Mouse (Mus musculus): ENCODE results near the gene Mlxipl. TPM values are rescaled to one million over a fixed set of nuclear protein-coding genes. Genes with fewer than 3 reads are reported as not detected.
"Not testable (repeated sequence)": the region's sequence is repeated elsewhere in the genome, so short reads cannot be mapped to it uniquely, and the experiment has no call there.

The Mlxipl gene
- total and polyA plus RNA-seq, 3 experiments = not detected

GRCm38 (mm10) chr5:135063629-135064381 lies 25.9 kb upstream of the Mlxipl start, which contains the start of gene Dnajc30 (continued):
- TF ChIP-seq E2F4 (IDR thresholded peaks at IDR 0.05; ENCODE audit: borderline replicate concordance, low read depth, low read length) = no peak
- no peak for TF ChIP-seq CHD1 (IDR thresholded peaks at IDR 0.05; ENCODE audit: low read depth, low read length)
- peak; percentile 97 for TF ChIP-seq SIN3A (IDR thresholded peaks at IDR 0.05; ENCODE audit: low read length)
- TF ChIP-seq USF2 (IDR thresholded peaks at IDR 0.05; ENCODE audit: borderline replicate concordance in 1 of 2, insufficient read depth in 1 of 2, low read depth in 1 of 2, low read length in 2 of 2) = no peak
- TF ChIP-seq EP300 (IDR thresholded peaks at IDR 0.05; ENCODE audit: low read depth in 1 of 2, low read length in 2 of 2) = no peak
- TF ChIP-seq ETS1 (IDR thresholded peaks at IDR 0.05; ENCODE audit: low read depth, low read length) = no peak; the same call in 1 of the 2 replicates
- TF ChIP-seq MYB (IDR thresholded peaks at IDR 0.05; ENCODE audit: low read depth, low read length) = no peak
- peak; percentile 82 for TF ChIP-seq NELFE (IDR thresholded peaks at IDR 0.05; ENCODE audit: low read depth, low read length)
- no peak for TF ChIP-seq ZNF384 (IDR thresholded peaks at IDR 0.05; ENCODE audit: low read depth, low read length)
- TF ChIP-seq MXI1 (IDR thresholded peaks at IDR 0.05; ENCODE audit: low read depth, low read length) = peak; percentile 95
- peak; percentile 86 to 99 for TF ChIP-seq POLR2A (IDR thresholded peaks at IDR 0.05; ENCODE audit: control insufficient read depth in 1 of 2, insufficient read depth in 1 of 2, low read depth in 1 of 2, low read length in 2 of 2, poor library complexity in 1 of 2)
- TF ChIP-seq ELF1 (IDR thresholded peaks at IDR 0.05; ENCODE audit: low read depth, low read length) = peak; percentile 56; the same call in 1 of the 2 replicates
- no peak for TF ChIP-seq CTCF (IDR thresholded peaks at IDR 0.05 in 2 of 3, conservative IDR thresholded peaks at IDR 0.05 in 1 of 3; ENCODE audit: control insufficient read depth in 1 of 3, insufficient read depth in 1 of 3, low read depth in 2 of 3, low read length in 3 of 3, poor library complexity in 1 of 3, severe bottlenecking in 1 of 3)

GRCm38 (mm10) chr5:135064382-135064766 lies 25.3 kb upstream of the Mlxipl start:
- peak overlapping the region; percentile 79 to 92 for H3K4me3 ChIP-seq (ENCODE audit: control insufficient read depth in 1 of 2, insufficient read depth in 1 of 2, low read depth in 2 of 2, low read length in 2 of 2)
- peak overlapping the region; percentile 28; the same call in 1 of the 2 replicates for H3K27ac ChIP-seq (ENCODE audit: control insufficient read depth, low read depth, low read length)
- no peaks in the 10 kb centered on the region for H3K27me3 ChIP-seq (ENCODE audit: control insufficient read depth in 1 of 2, insufficient read depth in 2 of 2, low read length in 2 of 2)
- DNase-seq (ENCODE audit: low read depth, low spot score) = no peak
- peaks cover 22% of the 10 kb centered on the region for H3K79me2 ChIP-seq (ENCODE audit: control insufficient read depth, insufficient read depth, low read length, poor library complexity)
- no peaks in the 10 kb centered on the region for H3K9me3 ChIP-seq (replicated peaks; ENCODE audit: insufficient read depth, low read length)
- peak overlapping the region; percentile 93 for H3K9ac ChIP-seq (ENCODE audit: control insufficient read depth, low read depth, low read length, poor library complexity, severe bottlenecking)
- peaks cover 0 to 11% of the 10 kb centered on the region in 2 experiments; a peak in 3 of 4 replicates for H3K36me3 ChIP-seq (ENCODE audit: control insufficient read depth in 1 of 2, insufficient read depth in 2 of 2, low read length in 2 of 2)
- peaks cover 3 to 13% of the 10 kb centered on the region in 2 experiments for H3K4me1 ChIP-seq (ENCODE audit: control insufficient read depth in 1 of 2, insufficient read depth in 2 of 2, low read length in 2 of 2)
- 0 out of 2 replicates have a peak, but pooled peaks have one; percentile 1 for TF ChIP-seq MAX (IDR thresholded peaks at IDR 0.05; ENCODE audit: low read length)
- no peak for TF ChIP-seq MAZ (IDR thresholded peaks at IDR 0.05; ENCODE audit: low read depth, low read length)

DNA sequence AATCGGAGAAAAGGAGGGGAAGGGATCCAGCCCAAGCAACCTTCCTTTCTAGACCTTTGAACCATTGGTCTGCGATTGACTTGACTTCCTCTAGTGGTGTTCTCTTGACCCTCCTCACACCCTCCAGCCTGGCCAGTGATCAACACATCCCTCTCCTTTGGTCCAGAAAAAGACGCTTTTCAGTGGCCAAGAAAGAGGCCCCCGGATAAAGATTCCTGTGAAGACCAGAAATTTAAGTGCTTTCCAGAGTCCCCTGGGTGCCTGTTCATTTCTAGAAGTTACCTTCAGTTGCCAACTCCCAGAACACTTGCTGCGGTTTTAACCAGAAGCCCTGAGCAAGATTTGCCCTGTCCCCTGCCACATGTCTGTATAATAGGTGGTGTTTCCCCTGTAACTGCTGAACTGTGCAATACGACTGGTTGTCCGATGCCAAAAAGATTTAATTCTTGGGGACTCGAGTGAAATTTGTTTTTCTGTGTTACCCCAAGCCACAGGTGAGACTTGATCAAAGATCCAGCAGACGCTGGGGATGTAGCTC lies 24.7 kb upstream of the Mlxipl start, which contains the start of gene Bud23:
TSS of gene Bud23 (minus strand) at position 51 of the 538 bp plus-strand sequence.
- peak within 1 kb of the TSS; percentile 93 for H3K9ac ChIP-seq (ENCODE audit: control insufficient read depth, low read depth, low read length, poor library complexity, severe bottlenecking)
- H3K79me2 ChIP-seq (ENCODE audit: control insufficient read depth, insufficient read depth, low read length, poor library complexity) = peaks cover 22% of the 10 kb centered on the region
- H3K9me3 ChIP-seq (replicated peaks; ENCODE audit: insufficient read depth, low read length); H3K27me3 ChIP-seq (ENCODE audit: control insufficient read depth in 1 of 2, insufficient read depth in 2 of 2, low read length in 2 of 2); DNase-seq (ENCODE audit: low read depth, low spot score): not testable (repeated sequence)
- peaks cover 0 to 11% of the 10 kb centered on the region in 2 experiments; a peak in 3 of 4 replicates for H3K36me3 ChIP-seq (ENCODE audit: control insufficient read depth in 1 of 2, insufficient read depth in 2 of 2, low read length in 2 of 2)
- peak within 1 kb of the TSS; percentile 82 to 92 for H3K4me3 ChIP-seq (ENCODE audit: control insufficient read depth in 1 of 2, insufficient read depth in 1 of 2, low read depth in 2 of 2, low read length in 2 of 2)
- peak within 1 kb of the TSS; percentile 31 for H3K27ac ChIP-seq (ENCODE audit: control insufficient read depth, low read depth, low read length)
- peaks cover 3 to 13% of the 10 kb centered on the region in 2 experiments for H3K4me1 ChIP-seq (ENCODE audit: control insufficient read depth in 1 of 2, insufficient read depth in 2 of 2, low read length in 2 of 2)
